Mouse (Mus musculus): ENCODE results near the gene Pir. TPM values are rescaled to one million over a fixed set of nuclear protein-coding genes. Genes with fewer than 3 reads are reported as not detected.

The Pir gene
- total RNA-seq, 4 experiments from 2014 or later: 4.8 to 11.3 (median 6.8) TPM

Other genes starting within 250 kb of the Pir start
- 10 to 100 TPM; 10.1 to 21.4 (median 16.1) TPM for gene Car5b, start 241.4 kb upstream of the Pir start, total RNA-seq (2022)
- gene Siah1b, start 192.9 kb upstream of the Pir start, total RNA-seq (2022): 10 to 100 TPM in 1 of 4 experiments, 1 to 10 TPM in 3; 7.2 to 10.2 (median 8.3) TPM
- not detected for gene Cltrn, start 180.5 kb upstream of the Pir start, total RNA-seq (2022)
- 1 to 10 TPM; 2.1 to 5.4 (median 3.6) TPM for gene Ace2, start 130.0 kb upstream of the Pir start, total RNA-seq (2022)
- gene Bmx, start 11.2 kb upstream of the Pir start, total RNA-seq (2022): under 1 TPM; 0.10 to 0.56 (median 0.36) TPM
- gene Vegfd, start 104.0 kb downstream of the Pir start, total RNA-seq (2022): 10 to 100 TPM; 36.0 to 54.5 (median 44.3) TPM
- 10 to 100 TPM in 2 of 4 experiments, 1 to 10 TPM in 2; 7.0 to 13.9 (median 9.7) TPM for gene Piga, start 150.4 kb downstream of the Pir start, total RNA-seq (2022)
- under 1 TPM; 0.29 to 0.66 (median 0.33) TPM for gene Asb11, start 167.6 kb downstream of the Pir start, total RNA-seq (2022)
- gene Asb9, start 237.0 kb downstream of the Pir start, total RNA-seq (2022): under 1 TPM in 1 of 4 experiments, not detected in 3; 0.27 TPM

All from adrenal gland, adult 8-10 months (tissue).